Mouse (Mus musculus) liver, adult (tissue): Measurements from ENCODE around the gene Foxe3.

Experiments used
- GATA4 ChIP-seq: IDR thresholded peaks from 2 replicates; pipeline ENCODE4 v1.6.1; 2014; ENCODE audit warnings: mild to moderate bottlenecking, low read length; ENCODE audit not compliant: insufficient replicate concordance

Foxe3 gene

DNA sequence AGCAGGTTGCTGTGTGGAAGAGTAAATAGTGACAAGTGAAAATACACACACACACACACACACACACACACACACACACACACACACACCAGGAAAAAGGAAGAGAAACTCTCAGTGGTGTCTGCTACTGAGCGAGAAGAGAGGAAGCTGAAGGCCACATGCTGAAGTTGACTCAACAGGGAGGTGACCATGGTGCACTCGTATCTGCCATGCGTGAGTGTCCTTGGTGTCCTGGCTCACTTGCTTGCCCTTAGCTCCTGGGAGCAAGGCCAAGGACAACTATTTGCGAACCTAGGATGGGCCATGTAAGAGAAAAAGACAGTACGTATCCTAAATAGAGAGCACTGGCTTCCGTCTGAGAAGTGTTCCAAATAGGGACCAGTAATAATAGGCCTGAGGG lies 8.4 kb upstream of the Foxe3 start:
- TF ChIP-seq GATA4: no peak

DNA sequence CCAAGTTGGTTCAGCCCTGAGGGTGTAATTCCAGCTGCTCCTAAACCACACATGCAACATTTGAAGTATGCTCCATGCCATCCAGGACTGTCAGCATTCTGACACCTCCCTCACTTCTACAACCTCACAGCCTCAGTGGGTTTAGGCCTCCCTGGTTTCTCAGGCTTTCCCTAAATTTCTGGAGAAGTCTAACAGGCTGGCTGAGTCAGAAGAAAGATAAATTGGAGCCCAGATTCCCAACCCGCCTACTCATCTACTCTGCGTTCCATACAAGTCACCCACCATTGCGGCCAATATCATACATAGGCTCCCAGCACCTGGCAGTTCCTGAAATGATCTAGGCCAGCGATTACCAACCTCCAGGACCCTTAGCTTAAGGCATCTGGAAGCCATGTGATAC lies 6.9 kb upstream of the Foxe3 start:
- TF ChIP-seq GATA4: no peak

DNA sequence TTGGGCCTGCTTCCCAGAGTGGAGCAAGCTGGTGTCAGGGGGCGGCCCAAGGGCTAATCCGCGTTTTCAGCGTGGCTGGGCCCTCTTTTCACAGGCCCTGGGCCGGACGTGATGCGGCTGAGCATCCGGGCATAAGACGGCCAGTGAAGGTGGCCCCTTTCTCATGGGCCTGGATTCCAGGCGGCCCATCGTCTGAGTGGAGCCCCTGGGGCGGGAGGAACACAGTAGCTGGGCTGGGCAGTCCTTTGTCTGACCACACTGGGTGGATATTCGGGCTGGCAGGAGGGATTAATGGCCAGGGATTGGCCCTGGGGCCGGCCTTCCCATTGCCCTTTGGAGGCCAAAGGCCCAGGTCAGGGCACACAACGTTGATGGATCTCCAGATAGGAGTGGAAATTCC lies 3.3 kb upstream of the Foxe3 start:
- no peak for TF ChIP-seq GATA4

DNA sequence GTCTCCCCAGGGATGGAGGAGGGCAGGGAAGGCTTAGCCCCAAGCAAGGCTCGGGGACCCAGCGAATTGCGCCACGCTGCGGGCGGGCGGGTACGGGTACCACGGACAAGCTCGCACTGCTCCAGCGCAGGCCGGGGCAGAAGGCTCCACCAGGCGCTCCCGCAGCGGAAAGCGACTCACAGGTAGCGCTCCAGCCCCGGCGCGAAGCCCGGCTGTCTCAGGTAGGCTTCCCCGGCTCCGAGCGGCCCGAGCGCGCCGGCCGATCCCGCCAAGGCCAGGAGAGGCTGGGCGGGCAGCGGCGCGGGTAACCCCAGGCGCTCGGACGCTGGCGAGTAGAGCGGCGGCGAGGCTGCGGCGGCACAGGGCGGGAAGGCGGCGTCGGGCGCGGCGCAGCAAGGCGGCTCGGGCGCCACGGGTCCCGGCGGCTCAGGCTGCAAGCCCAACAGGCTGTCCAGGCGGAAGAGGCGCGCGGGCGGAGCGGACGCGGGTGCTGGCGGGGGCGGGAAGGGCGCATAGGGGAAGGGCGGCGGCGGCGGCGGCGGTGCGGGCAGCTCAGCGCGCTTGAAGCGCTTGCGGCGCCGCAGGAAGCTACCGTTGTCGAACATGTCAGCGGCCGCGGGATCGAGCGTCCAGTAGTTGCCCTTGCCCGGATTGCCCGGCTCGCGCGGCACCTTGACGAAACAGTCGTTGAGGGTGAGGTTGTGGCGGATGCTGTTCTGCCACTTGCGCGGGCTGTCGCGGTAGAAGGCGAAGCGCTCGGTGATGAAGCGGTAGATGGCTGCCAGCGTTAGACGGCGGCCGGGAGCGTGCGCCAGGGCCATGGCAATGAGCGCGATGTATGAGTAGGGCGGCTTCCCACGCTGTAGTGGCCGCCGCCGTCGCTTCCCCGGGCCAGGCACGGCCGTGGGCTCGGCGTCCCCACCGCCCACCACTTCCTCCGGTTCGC lies 569 bp downstream of the Foxe3 start:
- no peak for TF ChIP-seq GATA4

DNA sequence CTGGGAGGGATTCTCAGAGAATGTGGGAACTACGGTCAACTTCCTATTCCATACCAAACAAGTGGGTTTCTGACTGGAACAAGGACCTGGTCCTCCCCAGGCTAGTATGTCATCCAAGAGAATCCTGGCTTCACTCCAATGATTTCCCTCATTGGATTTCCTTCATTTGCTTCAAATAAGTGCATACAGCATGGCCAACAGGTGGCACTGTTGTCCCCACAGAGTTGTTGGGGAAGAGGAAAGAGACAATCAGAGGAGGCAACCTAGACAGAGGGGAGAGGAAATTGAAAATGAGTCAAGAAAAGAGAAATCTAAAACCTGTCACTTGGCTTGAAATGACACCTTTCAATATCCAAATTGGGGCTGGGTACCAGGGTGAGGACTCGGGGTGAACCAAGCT lies 8.7 kb downstream of the Foxe3 start:
- no peak for TF ChIP-seq GATA4

DNA sequence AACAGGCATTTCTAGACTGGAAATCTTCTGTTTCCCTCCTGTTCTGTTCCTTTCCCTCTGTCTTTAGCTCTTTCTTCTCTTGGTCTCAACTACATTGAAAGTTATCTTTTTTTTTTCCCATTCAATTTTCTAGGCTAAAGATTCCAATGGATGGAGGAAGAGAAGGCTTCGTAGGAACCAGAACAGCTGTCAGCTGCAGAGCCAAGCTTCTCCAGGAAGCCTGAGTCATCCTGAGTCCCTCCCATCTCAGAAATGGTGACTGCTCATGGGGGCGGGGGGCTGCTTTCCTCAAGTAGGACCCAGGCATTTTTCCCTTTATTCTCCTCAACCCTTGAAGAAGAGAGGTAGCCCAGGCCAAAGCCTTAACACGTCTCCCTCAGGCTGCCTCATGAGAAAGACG lies 9.8 kb downstream of the Foxe3 start:
- TF ChIP-seq GATA4: no peak

DNA sequence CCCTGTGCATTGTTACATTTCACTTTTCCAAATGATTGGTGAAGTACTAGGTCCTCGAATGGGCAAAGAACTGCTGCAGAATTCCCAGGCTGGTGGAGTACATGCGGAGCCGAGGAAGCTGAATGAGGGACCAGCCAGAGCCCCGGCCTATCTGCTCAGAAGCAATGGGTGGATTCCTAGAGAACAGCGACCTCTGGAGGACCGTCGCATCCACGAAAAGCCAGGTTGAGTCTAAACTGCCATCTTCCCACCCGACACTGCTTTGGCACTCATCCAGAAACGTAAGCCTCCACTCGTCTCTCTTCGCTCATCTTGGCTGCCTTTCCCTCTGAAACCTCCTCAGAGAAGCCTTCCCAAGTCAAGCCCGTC lies 12.2 kb downstream of the Foxe3 start:
- no peak for TF ChIP-seq GATA4

DNA sequence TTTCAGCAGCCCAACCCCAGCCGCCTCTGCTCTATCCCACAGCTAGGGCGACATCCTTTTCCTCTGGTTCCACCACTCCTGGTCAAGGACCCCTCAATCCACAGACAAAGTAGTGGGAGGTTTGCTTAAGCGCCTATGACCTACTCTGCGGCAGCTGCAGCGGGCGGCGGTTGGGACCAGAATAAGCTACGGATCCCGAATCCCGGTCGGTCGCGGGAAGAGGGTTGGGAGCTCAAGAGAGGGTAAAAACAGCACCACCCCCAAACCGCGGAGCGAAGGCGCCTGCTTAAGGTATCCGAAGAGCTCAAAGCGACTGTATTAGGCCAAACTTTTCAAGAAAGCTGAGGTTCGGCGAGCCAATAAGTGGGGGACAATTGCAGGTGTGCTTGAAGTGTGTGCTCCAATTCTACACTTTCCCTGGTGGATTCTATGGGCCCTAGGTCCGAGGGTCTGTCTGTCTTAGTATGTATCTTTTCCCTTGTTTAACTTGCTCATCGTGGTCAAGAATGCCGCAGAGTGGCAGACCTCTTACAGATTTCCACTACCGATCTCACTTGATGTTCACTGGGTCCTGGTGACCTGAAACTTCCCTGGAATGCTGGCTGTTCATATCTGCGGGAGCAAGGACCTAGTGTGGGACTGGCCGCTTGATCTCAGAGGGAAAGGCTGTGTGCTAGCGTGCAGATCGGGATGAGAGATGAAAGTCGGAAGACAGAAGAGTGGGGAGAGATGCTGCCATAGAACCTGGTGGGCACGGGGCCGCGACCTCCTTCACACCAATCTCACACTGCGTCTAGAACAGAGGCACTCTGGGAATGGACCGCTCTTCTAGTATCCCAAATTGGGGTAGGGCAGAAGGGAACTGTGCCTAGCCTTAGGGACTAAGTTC lies 12.9 kb downstream of the Foxe3 start:
- no peak for TF ChIP-seq GATA4

DNA sequence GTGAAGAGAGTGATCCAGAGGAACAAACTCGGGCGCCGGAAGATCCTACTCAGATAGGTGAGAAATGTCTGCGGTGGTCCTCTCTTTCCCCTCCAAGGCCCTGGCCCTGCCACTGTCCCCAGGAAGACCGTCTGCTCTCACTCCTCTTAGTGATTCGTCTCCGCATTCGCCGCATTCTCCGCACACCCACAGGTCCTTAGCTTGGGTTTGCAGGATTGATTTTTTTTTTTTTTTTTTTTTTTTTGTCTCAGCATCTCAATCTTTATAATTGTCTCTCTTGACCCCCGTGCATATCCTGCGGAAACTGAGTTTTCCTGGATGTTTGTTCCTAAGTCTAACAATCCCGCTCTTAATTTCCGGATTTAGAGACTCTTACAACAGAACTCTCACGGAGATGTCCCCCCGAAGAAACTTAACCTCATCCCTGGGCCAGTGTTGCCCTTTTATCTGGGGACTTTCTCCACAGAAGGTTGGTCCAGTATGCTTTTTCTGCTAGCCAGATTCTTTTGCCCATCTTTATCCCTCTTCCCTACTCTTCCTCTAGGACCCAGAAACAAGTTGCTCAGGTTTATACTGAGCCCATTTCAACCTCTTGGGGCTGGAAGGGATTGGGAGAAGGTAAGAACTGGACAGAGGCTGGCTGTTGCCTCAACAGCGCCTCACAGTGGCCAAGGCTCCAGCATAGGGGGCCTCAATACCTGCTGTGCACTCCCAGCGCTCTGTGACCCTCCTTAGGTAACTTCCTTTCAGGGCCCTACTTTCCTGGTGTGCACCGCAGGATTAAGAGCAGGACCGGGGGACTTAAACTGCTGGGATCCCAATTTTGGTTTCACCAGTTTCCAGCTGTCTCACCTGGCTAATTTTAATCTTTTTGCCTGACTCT lies 16.0 kb downstream of the Foxe3 start:
- TF ChIP-seq GATA4: no peak

DNA sequence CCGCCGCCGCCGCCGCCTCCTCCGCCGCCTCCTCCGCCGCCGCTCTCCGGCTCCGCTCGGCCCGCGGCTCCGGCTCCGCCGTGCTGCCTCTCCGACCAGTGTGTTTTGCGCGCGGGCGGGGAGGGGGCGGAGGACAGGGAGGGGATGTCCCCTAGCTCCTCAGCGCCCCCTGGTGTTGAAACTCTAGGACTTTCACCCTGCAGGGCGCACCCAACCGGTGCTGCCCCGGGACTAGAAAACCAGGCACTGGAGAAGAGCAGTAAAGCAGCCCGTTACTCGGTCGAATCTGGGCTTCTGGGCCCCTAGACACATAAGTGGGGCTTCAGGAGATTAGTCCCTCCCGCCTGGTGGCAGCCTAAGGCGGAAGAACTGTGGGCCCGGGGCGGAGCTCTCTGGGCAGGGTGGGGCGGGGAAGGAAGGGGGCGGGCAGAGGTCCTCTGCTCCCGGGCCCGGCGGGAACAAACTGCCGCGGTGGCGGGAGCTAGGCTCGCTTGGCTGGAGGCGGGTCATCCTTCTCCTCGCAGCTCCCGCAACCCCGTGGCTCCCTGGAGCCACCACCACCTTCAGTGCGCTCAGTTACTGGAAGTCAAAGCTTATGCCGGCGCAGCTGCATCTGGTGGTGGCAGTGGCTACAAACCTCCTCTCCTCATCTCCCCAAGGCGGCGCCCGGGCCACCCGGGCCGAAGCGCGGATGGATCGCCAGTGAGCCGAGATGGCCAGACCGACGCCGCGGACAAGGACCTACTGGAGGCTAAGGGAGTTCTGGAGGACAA lies 16.8 kb downstream of the Foxe3 start, which contains the start of gene Foxd2:
Gene Foxd2 (minus strand): TSS at position 45 of the 773 bp plus-strand sequence.
- no peak for TF ChIP-seq GATA4

DNA sequence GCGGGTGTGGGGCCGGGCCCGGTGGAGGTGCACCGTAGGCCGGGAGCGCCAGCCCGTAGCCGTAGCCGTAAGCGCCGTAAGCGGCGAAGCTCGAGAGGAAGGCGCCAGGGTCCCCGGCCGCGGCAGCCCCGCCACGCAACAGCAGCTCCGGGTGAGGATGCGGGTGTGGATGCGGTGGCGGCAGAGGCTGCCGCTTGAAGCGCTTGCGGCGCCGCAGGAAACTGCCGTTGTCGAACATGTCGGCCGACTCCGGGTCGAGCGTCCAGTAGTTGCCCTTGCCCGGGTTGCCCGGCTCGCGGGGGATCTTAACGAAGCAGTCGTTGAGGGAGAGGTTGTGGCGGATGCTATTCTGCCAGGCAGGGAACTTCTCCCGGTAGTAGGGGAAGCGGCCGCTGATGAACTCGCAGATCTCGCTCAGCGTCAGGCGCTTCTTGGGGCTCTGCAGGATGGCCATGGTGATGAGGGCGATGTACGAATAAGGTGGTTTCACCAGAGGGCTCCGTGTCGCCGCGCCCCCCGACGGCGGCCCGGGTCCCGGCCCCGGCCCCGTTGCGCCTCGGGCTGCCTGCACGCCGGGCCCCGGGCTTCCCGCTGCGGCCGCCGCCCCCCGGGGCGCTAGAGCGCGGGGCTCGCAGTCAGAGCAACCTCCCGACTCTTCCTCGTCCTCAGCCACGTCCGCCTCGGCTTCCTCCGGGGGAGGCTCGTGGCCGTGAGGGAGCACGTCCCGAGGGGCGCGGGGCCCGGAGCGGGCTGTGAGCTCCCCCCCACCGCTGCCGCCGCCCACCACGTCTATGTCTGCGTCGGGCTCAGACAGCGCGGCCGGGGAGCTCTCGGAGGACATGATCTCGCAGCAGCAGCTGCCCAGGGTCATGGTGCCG lies 17.6 kb downstream of the Foxe3 start:
- no peak for TF ChIP-seq GATA4

DNA sequence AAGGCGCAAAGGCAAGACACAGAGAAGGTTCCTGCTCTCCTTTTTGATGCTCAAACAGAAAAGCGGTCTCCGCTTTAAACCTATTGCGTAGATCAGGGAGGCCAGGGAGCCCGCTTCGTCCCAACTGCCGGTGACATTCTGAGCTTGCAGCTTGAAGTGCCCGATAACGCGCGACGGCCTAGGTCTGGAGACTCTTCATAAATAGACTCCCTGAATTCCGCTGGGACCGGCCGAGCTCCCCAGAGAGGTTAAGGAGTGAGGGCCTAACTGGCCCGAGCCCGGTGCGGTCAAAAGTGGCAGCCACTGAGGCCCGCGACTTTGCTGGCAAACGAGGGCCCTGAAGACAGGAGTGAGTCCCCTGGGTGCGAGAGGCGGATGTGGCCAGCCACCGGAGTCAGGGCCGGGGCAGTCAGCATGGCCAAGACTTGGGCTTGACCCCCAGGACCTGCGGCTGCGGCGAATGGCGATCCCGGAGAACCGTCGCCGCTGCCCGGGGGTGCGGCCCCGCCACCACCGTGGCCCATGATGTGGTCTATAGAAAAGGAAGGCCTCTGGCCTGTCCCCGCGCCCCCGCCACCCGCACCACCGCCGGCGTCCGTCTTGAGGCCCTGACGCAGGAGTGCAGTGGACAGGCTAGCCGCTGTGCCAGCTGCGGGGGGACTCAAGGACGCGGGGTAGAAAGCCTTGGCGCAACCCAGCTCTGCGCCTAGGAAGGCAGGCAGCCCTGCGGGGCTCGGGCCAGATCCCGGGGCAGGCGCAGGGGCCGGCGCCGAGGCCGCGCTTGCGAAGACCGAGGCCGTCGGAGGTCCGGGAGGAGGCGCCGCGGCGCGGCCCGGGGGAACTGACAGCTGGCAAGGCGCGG lies 18.5 kb downstream of the Foxe3 start:
- no peak for TF ChIP-seq GATA4
